Mouse (Mus musculus) erythroblast, embryonic 14.5 days (primary cell): ENCODE measurements around the gene Olfr1346.

Experiments used
- GATA1 ChIP-seq: IDR thresholded peaks from 2 replicates; pipeline ENCODE4 v1.6.1; 2012; ENCODE audit warnings: low read length, inconsistent platforms, mixed read lengths
- TAL1 ChIP-seq: IDR thresholded peaks from 3 replicates; pipeline ENCODE4 v1.6.1; 2012; ENCODE audit warnings: low read length, inconsistent platforms, mixed read lengths

DNA sequence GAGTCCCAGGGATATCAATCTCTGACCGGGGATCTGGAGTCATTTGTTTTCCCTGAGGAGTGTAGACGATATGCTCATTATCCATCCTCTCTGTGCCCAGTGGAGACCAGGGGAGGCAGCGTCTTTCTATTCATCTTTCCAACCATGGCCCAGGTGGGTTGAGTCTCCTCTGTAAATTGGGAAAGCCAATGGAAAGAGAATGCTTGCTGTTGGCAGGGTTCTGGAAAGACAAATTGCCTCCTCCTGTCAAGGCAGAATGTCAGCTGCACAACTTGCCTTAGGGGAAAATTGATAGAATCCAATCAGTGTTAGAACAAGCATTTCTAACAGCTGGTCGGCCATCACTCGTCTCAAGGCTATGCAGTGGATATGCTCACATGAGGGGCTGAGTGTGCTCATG, 55.9 kb downstream of the Olfr1346 start, which contains the start of gene Olfr1349:
- TF ChIP-seq GATA1 (no peak), TAL1 (no peak)
